29 mouse cellular contexts compared by ENCODE assay signal in the genomic region with DNA sequence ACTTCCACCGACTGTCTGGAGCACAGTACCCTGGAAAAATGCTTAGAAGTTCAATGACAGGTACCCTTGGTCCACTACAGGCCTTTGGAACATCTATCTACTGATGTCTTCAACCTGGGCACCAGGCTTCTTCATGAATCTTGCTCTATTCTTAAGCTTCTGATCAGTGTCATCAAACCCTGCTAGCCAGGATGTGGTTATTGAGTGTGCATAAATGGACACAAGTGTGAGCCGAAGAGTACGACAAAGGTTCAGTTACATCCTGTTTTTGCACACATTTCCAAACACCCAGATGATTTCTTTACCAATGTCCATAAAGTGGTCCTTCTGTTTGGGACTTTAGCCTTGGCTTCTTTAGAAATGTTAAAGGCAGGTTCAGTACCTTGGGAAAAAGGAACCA. TPM values are rescaled to one million over a fixed set of nuclear protein-coding genes. Genes with fewer than 3 reads are reported as not detected.
DNase-seq lines count a peak whose midpoint lies in the region; ATAC-seq and TF ChIP-seq lines count a peak whose summit lies in the region.
"Had no signal": no experiment of that assay in that cellular context is flagged by ENCODE, and none has a peak within 500 bp of the region (broad histone marks: within the 10 kb centered on the region; RNA-seq: fewer than 3 reads in every experiment).

No protein-coding gene starts in this region.

- H3K36me3 ChIP-seq in heart, embryonic 10.5 days: no peaks in the 10 kb centered on the region
- no peaks in the 10 kb centered on the region for H3K36me3 ChIP-seq in heart, adult 2 months (ENCODE audit: control insufficient read depth, insufficient read depth, low read length)
- H3K36me3 ChIP-seq in small intestine, adult 2 months (ENCODE audit: control insufficient read depth, insufficient read depth, low read length): no peaks in the 10 kb centered on the region
- H3K36me3 ChIP-seq: embryonic facial prominence, embryonic 12.5 days; embryonic facial prominence, embryonic 15.5 days; forebrain, embryonic 12.5 days; forebrain, embryonic 15.5 days; heart, embryonic 12.5 days; heart, embryonic 15.5 days; hindbrain, embryonic 10.5 days; hindbrain, embryonic 13.5 days had no signal

- TF ChIP-seq CTCF in heart, adult 2 months (IDR thresholded peaks at IDR 0.05): no peak
- no peak for TF ChIP-seq CTCF in small intestine, adult 2 months (IDR thresholded peaks at IDR 0.05; ENCODE audit: extremely low read depth, insufficient read length, insufficient replicate concordance, low read depth, low read length)

- TF ChIP-seq POLR2A in heart, adult 2 months (IDR thresholded peaks at IDR 0.05; ENCODE audit: insufficient read depth, low read depth, low read length): no peak
- TF ChIP-seq POLR2A in small intestine, adult 2 months (IDR thresholded peaks at IDR 0.05; ENCODE audit: low read depth, low read length): no peak

- intact Hi-C loops in heart, adult 2 months (cut with DNase I): no loop called here

- no peaks in the 10 kb centered on the region for H3K9me3 ChIP-seq in heart, embryonic 10.5 days
- H3K9me3 ChIP-seq: embryonic facial prominence, embryonic 12.5 days; embryonic facial prominence, embryonic 15.5 days; forebrain, embryonic 12.5 days; forebrain, embryonic 15.5 days; heart, embryonic 12.5 days; heart, embryonic 15.5 days; hindbrain, embryonic 10.5 days; hindbrain, embryonic 13.5 days had no signal

- H3K27ac ChIP-seq in heart, embryonic 10.5 days: no peak overlapping the region
- H3K27ac ChIP-seq in heart, adult 2 months: no peak overlapping the region
- peak overlapping the region; percentile 44; the same call in 1 of the 2 replicates for H3K27ac ChIP-seq in small intestine, adult 2 months (ENCODE audit: insufficient read depth, low read depth, low read length)
- H3K27ac ChIP-seq: embryonic facial prominence, embryonic 12.5 days; embryonic facial prominence, embryonic 15.5 days; forebrain, embryonic 12.5 days; forebrain, embryonic 15.5 days; heart, embryonic 15.5 days; hindbrain, embryonic 10.5 days; hindbrain, embryonic 13.5 days had no signal

- no peaks in the 10 kb centered on the region for H3K27me3 ChIP-seq in heart, embryonic 10.5 days (ENCODE audit: insufficient read depth, poor library complexity, severe bottlenecking)
- H3K27me3 ChIP-seq in heart, adult 2 months (ENCODE audit: control insufficient read depth, insufficient read depth, low read length): no peaks in the 10 kb centered on the region
- H3K27me3 ChIP-seq in small intestine, adult 2 months (ENCODE audit: control insufficient read depth, insufficient read depth, low read length): no peaks in the 10 kb centered on the region
- H3K27me3 ChIP-seq: embryonic facial prominence, embryonic 12.5 days; embryonic facial prominence, embryonic 15.5 days; forebrain, embryonic 12.5 days; forebrain, embryonic 15.5 days; heart, embryonic 12.5 days; heart, embryonic 15.5 days; hindbrain, embryonic 13.5 days had no signal

- no peak overlapping the region for H3K9ac ChIP-seq in heart, adult 2 months (ENCODE audit: low read depth, low read length)
- H3K9ac ChIP-seq: embryonic facial prominence, embryonic 12.5 days; embryonic facial prominence, embryonic 15.5 days; forebrain, embryonic 12.5 days; forebrain, embryonic 15.5 days; heart, embryonic 12.5 days; heart, embryonic 15.5 days; hindbrain, embryonic 13.5 days had no signal

- no peaks in the 10 kb centered on the region for H3K79me2 ChIP-seq in heart, adult 2 months (replicated peaks; ENCODE audit: control insufficient read depth, insufficient read depth, low read length)

- peak; percentile 2 for DNase-seq in heart, embryonic 10.5 days (ENCODE audit: low spot score)
- no peak for DNase-seq in heart, adult 2 months
- no peak for DNase-seq in ovary, postnatal 36 days (ENCODE audit: low spot score)
- DNase-seq in spleen, adult 12 weeks (ENCODE audit: low spot score): no peak
- DNase-seq: adrenal gland, adult 8-10 months; adrenal gland, postnatal 25 days; cerebellum, adult 18-20 months; cerebellum, adult 9-10 months; cerebellum, postnatal 14 days; gastrocnemius, postnatal 10 days; gastrocnemius, postnatal 36 days; heart, postnatal 10 days; heart, postnatal 36 days had no signal

- TF ChIP-seq EP300 in heart, adult 2 months (IDR thresholded peaks at IDR 0.05; ENCODE audit: insufficient read depth, low read depth, low read length): no peak

- 85% methylated on average over 3 of the region's 3 CpGs for WGBS in heart, embryonic 10.5 days
- WGBS in heart, adult 2 months: 88% methylated on average over 3 of the region's 3 CpGs
- WGBS in small intestine, adult 2 months: 81% methylated on average over 3 of the region's 3 CpGs

- no peak overlapping the region for H3K4me3 ChIP-seq in heart, embryonic 10.5 days
- no peak overlapping the region for H3K4me3 ChIP-seq in heart, adult 2 months
- H3K4me3 ChIP-seq in small intestine, adult 2 months (ENCODE audit: low read depth, low read length): no peak overlapping the region
- H3K4me3 ChIP-seq: embryonic facial prominence, embryonic 12.5 days; embryonic facial prominence, embryonic 15.5 days; forebrain, embryonic 12.5 days; forebrain, embryonic 15.5 days; heart, embryonic 12.5 days; heart, embryonic 15.5 days; hindbrain, embryonic 10.5 days; hindbrain, embryonic 13.5 days had no signal

- ATAC-seq in inflammation-experienced regulatory T-cells, adult 6 months: peak; percentile 63
- ATAC-seq: forebrain, embryonic 15.5 days; hindbrain, embryonic 16.5 days; intestine, postnatal 0 days had no signal

- no peaks in the 10 kb centered on the region for H3K4me1 ChIP-seq in heart, embryonic 10.5 days
- H3K4me1 ChIP-seq in heart, adult 2 months (ENCODE audit: control insufficient read depth, insufficient read depth, low read length): no peaks in the 10 kb centered on the region
- H3K4me1 ChIP-seq in small intestine, adult 2 months (ENCODE audit: control insufficient read depth, insufficient read depth, insufficient read length, low read length): no peaks in the 10 kb centered on the region
- H3K4me1 ChIP-seq: embryonic facial prominence, embryonic 12.5 days; embryonic facial prominence, embryonic 15.5 days; forebrain, embryonic 12.5 days; forebrain, embryonic 15.5 days; heart, embryonic 12.5 days; heart, embryonic 15.5 days; hindbrain, embryonic 10.5 days; hindbrain, embryonic 13.5 days had no signal

RNA-seq across cellular contexts. Expression of a gene that starts 1.5 kb away (rescaled TPM):
- not detected in 2 replicates for polyA plus RNA-seq in heart, embryonic 10.5 days (2016; fragmentation: Nextera tagmentation; extraction: Ambion mirVana)
- under 1 TPM; 0.31 to 0.41 TPM for total RNA-seq in heart, adult 2 months (2021)
- polyA plus RNA-seq in heart, adult 2 months (2012; rRNA removed): 0.14 and 0.15 TPM in 2 replicates
- 10 to 100 TPM; 10.6 to 25.4 (median 13.9) TPM for polyA plus RNA-seq in inflammation-experienced regulatory T-cells, adult 6 months (2017; shearing (Covaris generic))
- 1.2 and 1.4 TPM in 2 replicates for polyA plus RNA-seq in small intestine, adult 2 months (2012; rRNA removed)
- total RNA-seq: adrenal gland, postnatal 25 days; common myeloid progenitor, adult 5-6 weeks; gastrocnemius, adult 18-20 months; gastrocnemius, postnatal 10 days; gastrocnemius, postnatal 36 days; granulocyte monocyte progenitor cell, adult 5-6 weeks; heart, postnatal 10 days; heart, postnatal 36 days; MEL had no signal
- polyA plus RNA-seq: embryonic facial prominence, embryonic 15.5 days; forebrain, embryonic 12.5 days; forebrain, embryonic 15.5 days; hindbrain, embryonic 13.5 days; hindbrain, embryonic 16.5 days had no signal
